Mouse (Mus musculus) ES-Bruce4 (cell line): ENCODE results near the gene Dpp8.

ENCODE experiments used
- CTCF ChIP-seq: IDR thresholded peaks from one replicate; pipeline ENCODE4 v1.8.1; 2011; ENCODE audit warnings: low read depth, low read length
- EP300 ChIP-seq: IDR thresholded peaks from 2 replicates; pipeline ENCODE4 v1.6.1; 2011; ENCODE audit warnings: low read depth, low read length; ENCODE audit not compliant: insufficient read depth
- POLR2A ChIP-seq: IDR thresholded peaks from one replicate; pipeline ENCODE4 v1.8.1; 2011; ENCODE audit warnings: low read length; ENCODE audit not compliant: insufficient read depth

DNA sequence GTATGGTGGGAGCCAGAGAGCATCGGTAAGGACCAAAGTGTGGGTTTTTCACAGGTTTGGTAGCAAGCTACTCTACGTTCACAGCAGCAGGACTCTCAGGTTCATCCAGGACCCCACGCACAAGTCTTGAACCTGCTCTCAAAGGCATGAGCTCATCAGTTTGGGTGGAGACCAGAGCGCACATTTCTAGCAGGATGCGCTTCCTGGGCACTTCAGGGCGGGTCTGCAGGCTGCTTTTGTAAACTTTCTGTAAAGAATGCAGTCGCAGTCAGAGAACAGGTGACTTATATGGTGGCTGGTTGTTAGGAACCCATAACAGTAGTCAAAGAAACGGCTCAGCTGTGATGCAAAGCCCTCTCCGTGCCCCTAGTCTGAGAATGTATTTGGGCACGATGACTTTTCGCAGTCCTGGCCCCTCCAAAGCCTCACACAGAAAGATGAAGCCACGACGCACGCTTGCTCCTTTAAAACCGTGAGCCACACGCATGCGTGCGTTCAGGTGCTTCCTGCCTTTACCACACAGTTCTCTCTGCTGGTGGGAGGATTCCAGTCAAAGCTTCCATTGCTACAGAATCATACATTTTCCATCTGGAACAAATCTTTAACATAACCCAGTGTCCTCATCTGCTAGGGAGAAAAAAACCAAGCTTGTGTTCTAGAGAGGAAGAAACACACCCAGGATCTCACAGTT lies 51.0 kb downstream of the Dpp8 start:
- TF ChIP-seq EP300 (no peak), POLR2A (no peak), CTCF (no peak)
